Mouse (Mus musculus) kidney, embryonic 15.5 days (tissue): ENCODE results near the gene Dnajc11. TPM values are rescaled to one million over a fixed set of nuclear protein-coding genes. Genes with fewer than 3 reads are reported as not detected.
A peak's percentile ranks its signal among the peaks of the same experiment; 100 is the strongest.

Experiments used
- ATAC-seq: fragments of 200-750 bp; cut with Nextera tagmentation; replicated peaks from 2 replicates; pipeline ENCODE4 v1.8.0; 2017; ENCODE audit warnings: moderate TSS enrichment; ENCODE audit not compliant: low FRiP score
- H3K27ac ChIP-seq: fragments of 300-500 bp; sonication (generic); 2 replicates; pipeline ENCODE4 v1.5.1; 2015; ENCODE audit warnings: mild to moderate bottlenecking, inconsistent platforms
- H3K27me3 ChIP-seq: fragments of 300-500 bp; sonication (generic); 2 replicates; pipeline ENCODE4 v1.6.1; 2015; ENCODE audit warnings: inconsistent platforms
- H3K36me3 ChIP-seq: fragments of 300-500 bp; sonication (generic); 2 replicates; pipeline ENCODE4 v1.6.1; 2015; ENCODE audit warnings: inconsistent platforms
- H3K4me1 ChIP-seq: fragments of 300-500 bp; sonication (generic); 2 replicates; pipeline ENCODE4 v1.6.1; 2015; ENCODE audit warnings: inconsistent platforms
- H3K4me2 ChIP-seq: fragments of 300-500 bp; sonication (generic); 2 replicates; pipeline ENCODE4 v1.6.1; 2015; ENCODE audit warnings: moderate library complexity, mild to moderate bottlenecking, inconsistent platforms
- H3K4me3 ChIP-seq: fragments of 300-500 bp; sonication (generic); replicated peaks from 2 replicates; pipeline ENCODE4 v1.5.1; 2015; ENCODE audit warnings: mild to moderate bottlenecking, inconsistent platforms
- H3K9ac ChIP-seq: fragments of 300-500 bp; sonication (generic); 2 replicates; pipeline ENCODE4 v1.6.1; 2015; ENCODE audit warnings: mild to moderate bottlenecking, inconsistent platforms
- H3K9me3 ChIP-seq: fragments of 300-500 bp; sonication (generic); replicated peaks from 2 replicates; pipeline ENCODE4 v1.6.1; 2016; ENCODE audit warnings: inconsistent platforms
- WGBS: fragments of 180-500 bp; shearing (Covaris S2); methylation state at CpG from one replicate; pipeline ENCODE4 v1.1.7; 2015; ENCODE audit warnings: mixed read lengths; 5-methylcytosine and 5-hydroxymethylcytosine counted together
- polyA plus RNA-seq: library from polyadenylated mRNA; unstranded; fragments of >200 nt; fragmentation: Nextera tagmentation; extraction: Ambion mirVana; gene quantifications from 2 replicates; pipeline ENCODE4 v1.2.1, GENCODE M21; 2015

Dnajc11 gene
- polyA plus RNA-seq, 1 experiment from 2014 or later: 78.3 TPM

- ATAC-seq: no peak
- Histone ChIP-seq H3K4me2 (no peak overlapping the region), H3K36me3 (no peaks in the 10 kb centered on the region), H3K4me3 (no peak overlapping the region), H3K9me3 (no peaks in the 10 kb centered on the region), H3K27me3 (no peaks in the 10 kb centered on the region), H3K4me1 (peaks cover 48% of the 10 kb centered on the region), H3K9ac (no peak overlapping the region), H3K27ac (no peak overlapping the region)
- 46% methylated on average over 3 of the region's 3 CpGs for WGBS
Measured at GRCm38 (mm10) chr4:152006812-152007211, 73.3 kb downstream of the Dnajc11 start.

DNA sequence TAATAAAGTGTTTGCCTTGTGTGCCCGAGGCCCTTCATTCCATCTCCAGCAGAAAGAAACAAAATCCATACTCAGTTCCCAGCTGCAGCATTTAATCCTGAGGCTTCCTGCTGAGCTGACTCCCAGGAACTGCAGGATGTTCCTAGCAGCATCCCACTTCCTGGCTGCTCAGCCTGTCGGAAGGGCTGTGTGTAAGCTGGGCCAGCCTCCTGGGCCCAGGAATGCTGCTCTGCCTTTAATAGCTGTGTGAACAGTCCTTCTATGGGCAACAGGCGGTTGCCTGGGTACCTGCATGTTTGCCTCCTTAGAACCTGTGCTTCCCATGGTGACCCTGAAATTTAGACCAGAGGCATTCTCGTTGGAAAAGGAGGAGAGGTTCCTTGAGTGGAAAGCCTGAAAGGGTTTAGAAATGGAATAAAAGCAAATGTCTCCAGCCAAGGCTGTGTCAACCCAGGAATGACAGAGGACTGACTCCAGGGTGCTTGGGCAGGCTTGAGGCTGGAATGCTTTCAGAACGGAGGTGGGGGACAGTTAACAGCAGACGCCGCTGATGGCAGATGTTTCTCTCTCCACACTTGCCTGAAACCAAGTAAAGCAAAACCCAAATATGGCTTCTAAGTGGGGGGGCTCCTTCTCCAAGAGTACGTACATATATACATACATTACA, 74.1 kb downstream of the Dnajc11 start:
- Histone ChIP-seq H3K27ac (peak overlapping the region; percentile 91), H3K9me3 (no peaks in the 10 kb centered on the region), H3K4me2 (peak overlapping the region; percentile 94), H3K4me3 (peak overlapping the region; percentile 85), H3K36me3 (peaks cover 6% of the 10 kb centered on the region), H3K9ac (peak overlapping the region; percentile 67; the same call in 1 of the 2 replicates), H3K4me1 (peaks cover 49% of the 10 kb centered on the region), H3K27me3 (no peaks in the 10 kb centered on the region)
- ATAC-seq: no peak
- 6% methylated on average over 8 of the region's 8 CpGs for WGBS

DNA sequence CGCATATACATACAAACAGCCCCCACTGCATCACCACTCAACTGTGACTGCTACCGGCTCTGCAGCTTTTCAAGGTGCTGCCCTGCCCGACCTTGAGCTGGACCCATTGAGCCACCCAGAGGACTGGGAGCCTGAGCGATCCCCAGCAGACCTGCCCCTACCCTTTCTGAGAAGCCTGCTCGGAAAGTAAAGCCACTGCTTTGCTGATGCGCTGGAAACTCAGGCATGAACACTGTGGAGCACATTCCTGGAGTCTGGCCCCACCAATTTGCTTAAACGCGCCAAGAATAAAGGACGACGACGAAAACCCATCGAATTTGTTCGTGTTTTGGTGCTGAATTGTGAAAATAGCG, 74.6 kb downstream of the Dnajc11 start:
- peak overlapping the region; percentile 85 for H3K4me3 ChIP-seq
- under 1% methylated on average over 14 of the region's 14 CpGs for WGBS
- H3K4me2 ChIP-seq: peak overlapping the region; percentile 94
- no peaks in the 10 kb centered on the region for H3K27me3 ChIP-seq
- H3K9me3 ChIP-seq: no peaks in the 10 kb centered on the region
- peaks cover 54% of the 10 kb centered on the region for H3K4me1 ChIP-seq
- H3K9ac ChIP-seq: peak overlapping the region; percentile 67
- peaks cover 11% of the 10 kb centered on the region for H3K36me3 ChIP-seq
- H3K27ac ChIP-seq: peak overlapping the region; percentile 91
- peak; percentile 5; the same call in 1 of the 2 replicates for ATAC-seq

DNA sequence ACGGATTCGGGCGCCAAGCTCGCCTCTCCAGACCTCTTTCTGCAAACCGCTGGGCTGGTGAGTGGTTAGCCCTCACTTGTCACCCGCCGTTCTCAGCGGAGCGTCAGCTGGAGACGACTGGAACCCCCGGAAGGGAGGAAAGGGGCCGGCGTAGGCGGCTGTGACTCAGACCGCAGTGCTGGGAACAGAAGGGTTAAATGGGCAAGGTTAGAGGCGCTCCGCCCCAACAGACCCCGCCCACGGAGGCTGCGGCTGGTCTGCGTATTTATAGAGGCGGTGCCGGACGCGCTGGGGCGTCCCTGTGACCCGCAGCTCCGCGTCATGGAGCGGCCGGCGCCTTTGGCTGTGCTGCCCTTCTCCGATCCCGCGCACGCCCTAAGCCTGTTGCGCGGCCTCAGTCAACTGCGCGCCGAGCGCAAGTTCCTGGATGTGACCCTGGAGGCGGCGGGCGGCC, 75.2 kb downstream of the Dnajc11 start, which contains the start of gene Klhl21:
Gene Klhl21 (plus strand): TSS at position 182 of the 454 bp plus-strand sequence.
- Histone ChIP-seq H3K27ac (peak within 1 kb of the TSS; percentile 91), H3K9me3 (no peaks in the 10 kb centered on the region), H3K4me2 (peak within 1 kb of the TSS; percentile 94), H3K27me3 (no peaks in the 10 kb centered on the region), H3K9ac (peak within 1 kb of the TSS; percentile 67), H3K36me3 (peaks cover 16% of the 10 kb centered on the region), H3K4me1 (peaks cover 55% of the 10 kb centered on the region), H3K4me3 (peak within 1 kb of the TSS; percentile 85)
- ATAC-seq: peak; percentile 91
- WGBS: under 1% methylated on average over 45 of the region's 45 CpGs

DNA sequence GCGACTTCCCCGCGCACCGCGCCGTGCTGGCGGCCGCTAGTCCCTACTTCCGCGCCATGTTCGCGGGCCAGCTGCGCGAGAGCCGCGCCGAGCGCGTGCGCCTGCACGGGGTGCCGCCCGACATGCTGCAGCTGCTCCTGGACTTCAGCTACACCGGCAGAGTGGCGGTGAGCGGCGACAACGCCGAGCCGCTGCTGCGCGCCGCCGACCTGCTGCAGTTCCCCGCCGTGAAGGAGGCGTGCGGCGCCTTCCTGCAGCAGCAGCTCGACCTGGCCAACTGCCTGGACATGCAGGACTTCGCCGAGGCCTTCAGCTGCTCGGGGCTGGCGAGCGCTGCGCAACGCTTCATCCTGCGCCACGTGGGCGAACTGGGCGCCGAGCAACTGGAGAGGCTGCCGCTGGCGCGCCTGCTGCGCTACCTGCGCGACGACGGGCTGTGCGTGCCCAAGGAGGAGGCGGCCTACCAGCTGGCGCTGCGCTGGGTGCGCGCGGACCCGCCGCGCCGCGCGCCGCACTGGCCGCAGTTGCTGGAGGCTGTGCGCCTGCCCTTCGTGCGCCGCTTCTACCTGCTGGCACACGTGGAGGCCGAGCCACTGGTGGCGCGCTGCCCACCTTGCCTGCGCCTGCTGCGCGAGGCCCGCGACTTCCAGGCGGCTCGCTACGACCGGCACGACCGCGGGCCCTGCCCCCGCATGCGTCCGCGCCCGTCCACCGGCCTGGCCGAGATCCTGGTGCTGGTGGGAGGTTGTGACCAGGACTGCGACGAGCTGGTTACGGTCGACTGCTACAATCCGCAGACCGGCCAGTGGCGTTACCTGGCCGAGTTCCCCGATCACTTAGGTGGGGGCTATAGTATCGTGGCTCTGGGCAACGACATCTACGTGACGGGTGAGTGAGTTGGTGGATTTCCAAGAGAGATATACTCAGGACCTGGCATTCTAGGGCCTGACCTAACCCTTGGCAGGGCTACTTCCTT, 75.9 kb downstream of the Dnajc11 start:
- H3K27me3 ChIP-seq: no peaks in the 10 kb centered on the region
- H3K4me2 ChIP-seq: peak overlapping the region; percentile 94
- H3K9ac ChIP-seq: peak overlapping the region; percentile 67
- peak overlapping the region; percentile 91 for H3K27ac ChIP-seq
- no peaks in the 10 kb centered on the region for H3K9me3 ChIP-seq
- WGBS: under 1% methylated on average over 115 of the region's 115 CpGs
- H3K4me3 ChIP-seq: peak overlapping the region; percentile 85
- peaks cover 23% of the 10 kb centered on the region for H3K36me3 ChIP-seq
- H3K4me1 ChIP-seq: peaks cover 55% of the 10 kb centered on the region
- ATAC-seq: peak; percentile 66

DNA sequence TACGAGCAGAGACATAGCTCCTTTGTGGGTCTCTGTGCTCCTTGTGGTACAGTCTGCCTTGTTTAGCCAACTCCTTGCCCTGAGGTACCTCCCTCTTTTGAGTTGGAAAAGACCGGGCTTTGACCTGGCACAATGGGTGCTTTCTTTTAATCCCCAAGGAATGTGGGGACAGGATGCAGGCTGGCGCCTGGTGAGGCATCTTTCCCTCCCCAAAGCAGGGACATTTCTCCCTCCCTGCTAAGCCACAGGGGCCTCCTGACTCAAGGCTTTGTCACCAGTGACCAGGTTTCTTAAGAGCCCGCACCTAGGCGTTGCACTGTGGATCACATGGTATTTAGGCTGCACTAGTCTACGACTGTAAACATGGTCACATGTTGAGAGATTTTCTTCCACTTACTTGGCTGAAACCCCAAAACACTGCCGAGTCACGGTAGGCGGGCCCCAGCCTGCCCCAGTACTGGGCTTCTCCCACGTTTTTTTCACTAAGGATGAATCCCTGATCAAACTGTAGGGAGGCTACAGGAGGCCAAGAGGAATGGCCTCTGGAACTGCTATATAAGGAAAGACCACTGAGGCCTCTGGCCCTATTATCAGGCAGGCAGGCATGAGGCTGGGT, 76.7 kb downstream of the Dnajc11 start:
- 3% methylated on average over 10 of the region's 10 CpGs for WGBS
- peak; percentile 19 for ATAC-seq
- peaks cover 32% of the 10 kb centered on the region for H3K36me3 ChIP-seq
- H3K27me3 ChIP-seq: no peaks in the 10 kb centered on the region
- H3K9me3 ChIP-seq: no peaks in the 10 kb centered on the region
- peak overlapping the region; percentile 67 for H3K9ac ChIP-seq
- H3K27ac ChIP-seq: peak overlapping the region; percentile 91
- peaks cover 55% of the 10 kb centered on the region for H3K4me1 ChIP-seq
- H3K4me2 ChIP-seq: peak overlapping the region; percentile 94
- H3K4me3 ChIP-seq: peak overlapping the region; percentile 85

- Histone ChIP-seq H3K4me1 (peaks cover 55% of the 10 kb centered on the region), H3K27ac (peak overlapping the region; percentile 91; the same call in 1 of the 2 replicates), H3K4me3 (peak overlapping the region; percentile 85), H3K9me3 (no peaks in the 10 kb centered on the region), H3K9ac (peak overlapping the region; percentile 67), H3K27me3 (no peaks in the 10 kb centered on the region), H3K4me2 (peak overlapping the region; percentile 94), H3K36me3 (peaks cover 37% of the 10 kb centered on the region)
- no peak for ATAC-seq
- 15% methylated on average over 13 of the region's 13 CpGs for WGBS
Measured at GRCm38 (mm10) chr4:152010707-152011134, 77.2 kb downstream of the Dnajc11 start.

DNA sequence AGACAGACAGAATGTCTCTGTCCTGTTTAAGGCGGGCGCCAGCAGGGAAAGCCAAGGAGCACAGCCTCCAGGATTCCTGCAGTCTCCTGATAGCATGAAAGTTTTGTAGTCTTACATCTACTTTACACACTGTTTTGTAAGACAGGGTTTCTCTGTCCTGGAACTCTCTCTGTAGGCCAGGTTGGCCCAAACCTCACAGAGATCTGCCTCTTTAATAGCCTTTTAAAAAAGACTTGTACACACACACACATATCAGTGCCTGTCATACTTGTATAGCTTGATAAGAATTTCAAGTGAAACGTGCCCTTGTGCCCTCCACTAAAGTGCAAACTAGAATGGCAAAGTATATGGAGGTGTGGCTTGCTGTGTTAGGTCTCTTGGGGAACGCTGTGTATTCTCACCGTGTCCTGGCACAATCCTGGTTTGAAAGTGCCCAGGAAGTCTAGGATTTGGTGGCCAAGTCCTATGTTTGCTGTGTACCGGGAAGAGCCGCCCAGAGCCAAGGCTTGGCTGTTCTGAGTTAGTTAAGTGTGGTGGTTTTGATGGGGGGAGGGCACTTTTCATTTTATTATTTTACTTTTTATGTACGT, 77.8 kb downstream of the Dnajc11 start:
- H3K36me3 ChIP-seq: peaks cover 42% of the 10 kb centered on the region
- H3K9me3 ChIP-seq: no peaks in the 10 kb centered on the region
- H3K27ac ChIP-seq: no peak overlapping the region
- H3K9ac ChIP-seq: peak overlapping the region; percentile 67
- ATAC-seq: no peak
- peak overlapping the region; percentile 94 for H3K4me2 ChIP-seq
- 81% methylated on average over 8 of the region's 8 CpGs for WGBS
- peaks cover 55% of the 10 kb centered on the region for H3K4me1 ChIP-seq
- H3K27me3 ChIP-seq: no peaks in the 10 kb centered on the region
- peak overlapping the region; percentile 85 for H3K4me3 ChIP-seq

- H3K27ac ChIP-seq: no peak overlapping the region
- H3K4me1 ChIP-seq: peaks cover 48% of the 10 kb centered on the region
- H3K9ac ChIP-seq: no peak overlapping the region
- H3K36me3 ChIP-seq: peaks cover 47% of the 10 kb centered on the region
- H3K4me2 ChIP-seq: no peak overlapping the region
- WGBS: 89% methylated on average over 16 of the region's 16 CpGs
- H3K9me3 ChIP-seq: no peaks in the 10 kb centered on the region
- no peak for ATAC-seq
- no peaks in the 10 kb centered on the region for H3K27me3 ChIP-seq
- H3K4me3 ChIP-seq: no peak overlapping the region
Measured at GRCm38 (mm10) chr4:152012109-152012508, 78.6 kb downstream of the Dnajc11 start.

GRCm38 (mm10) chr4:152013036-152013813, 79.7 kb downstream of the Dnajc11 start:
- no peaks in the 10 kb centered on the region for H3K27me3 ChIP-seq
- 78% methylated on average over 12 of the region's 12 CpGs for WGBS
- H3K9me3 ChIP-seq: no peaks in the 10 kb centered on the region
- no peak overlapping the region for H3K27ac ChIP-seq
- no peak for ATAC-seq
- no peak overlapping the region for H3K4me2 ChIP-seq
- no peak overlapping the region for H3K9ac ChIP-seq
- H3K4me1 ChIP-seq: peaks cover 37% of the 10 kb centered on the region
- peaks cover 52% of the 10 kb centered on the region for H3K36me3 ChIP-seq
- H3K4me3 ChIP-seq: no peak overlapping the region

DNA sequence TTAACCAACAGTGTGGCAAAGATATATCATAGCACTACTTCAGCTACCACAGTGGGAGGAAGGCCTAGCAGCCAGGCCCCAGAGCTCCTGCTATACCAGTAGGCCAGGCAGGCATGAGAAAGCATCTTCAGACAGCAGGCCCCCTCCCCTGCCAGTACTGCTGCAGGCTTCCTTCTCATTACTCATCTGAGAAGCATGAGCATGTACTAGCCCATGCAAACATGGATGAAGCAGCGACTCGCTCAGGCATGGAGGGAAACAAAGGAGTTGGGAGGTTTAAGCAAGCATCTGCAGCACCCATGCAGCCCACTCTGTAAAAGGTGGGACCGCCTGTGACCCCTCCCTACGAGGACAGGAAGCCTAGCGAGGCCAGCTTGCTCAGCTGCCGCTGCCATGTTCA, 85.6 kb downstream of the Dnajc11 start:
- 86% methylated on average over 6 of the region's 6 CpGs for WGBS

More for the DNA sequence above, 85.6 kb downstream of the Dnajc11 start:
- no peak overlapping the region for H3K4me3 ChIP-seq
- H3K4me2 ChIP-seq: no peak overlapping the region
- H3K36me3 ChIP-seq: peaks cover 90% of the 10 kb centered on the region
- no peak overlapping the region for H3K27ac ChIP-seq
- H3K9me3 ChIP-seq: no peaks in the 10 kb centered on the region
- ATAC-seq: no peak
- peaks cover 9% of the 10 kb centered on the region; the same call in 1 of the 2 replicates for H3K4me1 ChIP-seq
- no peaks in the 10 kb centered on the region for H3K27me3 ChIP-seq
- no peak overlapping the region for H3K9ac ChIP-seq
